Mouse (Mus musculus) ES-Bruce4 (cell line): ENCODE data around the gene Lca5.

ENCODE experiments used
- CTCF ChIP-seq: IDR thresholded peaks from one replicate; pipeline ENCODE4 v1.8.1; 2011; ENCODE audit warnings: low read depth, low read length
- POLR2A ChIP-seq: IDR thresholded peaks from one replicate; pipeline ENCODE4 v1.8.1; 2011; ENCODE audit warnings: low read length; ENCODE audit not compliant: insufficient read depth

GRCm38 (mm10) chr9:83447176-83447575 lies 6.2 kb upstream of the Lca5 start:
- TF ChIP-seq CTCF, result no peak
- no peak for TF ChIP-seq POLR2A
